Mouse (Mus musculus): ENCODE measurements around the gene Nabp1. TPM values are rescaled to one million over a fixed set of nuclear protein-coding genes. Genes with fewer than 3 reads are reported as not detected.

The Nabp1 gene
- 8.1 and 9.0 TPM in 2 replicates for polyA plus RNA-seq (2015; fragmentation: Nextera tagmentation; extraction: Ambion mirVana)

GRCm38 (mm10) chr1:51478262-51479026 is at the start of gene Nabp1:
Nabp1 (minus strand) TSS chr1:51478425.
- Histone ChIP-seq H3K36me3 (ENCODE audit: control insufficient read depth, insufficient read depth, low read length) (no peaks in the 10 kb centered on the region), H3K9ac (ENCODE audit: low read depth, low read length) (peak within 1 kb of the TSS; percentile 81), H3K4me1 (ENCODE audit: control insufficient read depth, insufficient read depth, low read depth, low read length) (peaks cover 5% of the 10 kb centered on the region; the same call in 1 of the 2 replicates), H3K9me3 (ENCODE audit: control insufficient read depth, low read length) (no peaks in the 10 kb centered on the region), H3K4me2 (ENCODE audit: low read length) (peak within 1 kb of the TSS; percentile 100), H3K27me3 (replicated peaks; ENCODE audit: control insufficient read depth, insufficient read depth, low read length) (no peaks in the 10 kb centered on the region), H3K4me3 (ENCODE audit: low read length) (peak within 1 kb of the TSS; percentile 75), H3K27ac (ENCODE audit: low read depth, low read length) (peak within 1 kb of the TSS; percentile 78)
- WGBS = under 1% methylated on average over 51 of the region's 51 CpGs
- peak; percentile 100 for ATAC-seq

GRCm38 (mm10) chr1:51525563-51526265 is 47.5 kb upstream of the Nabp1 start:
- no peak overlapping the region for H3K27ac ChIP-seq (ENCODE audit: low read depth, low read length)
- WGBS = 63% methylated on average over 1 of the region's 1 CpGs
- ATAC-seq = no peak
- no peaks in the 10 kb centered on the region for H3K36me3 ChIP-seq (ENCODE audit: control insufficient read depth, insufficient read depth, low read length)
- no peaks in the 10 kb centered on the region for H3K9me3 ChIP-seq (ENCODE audit: control insufficient read depth, low read length)
- H3K27me3 ChIP-seq (replicated peaks; ENCODE audit: control insufficient read depth, insufficient read depth, low read length) = no peaks in the 10 kb centered on the region
- H3K4me2 ChIP-seq (ENCODE audit: low read length) = no peak overlapping the region
- no peak overlapping the region for H3K4me3 ChIP-seq (ENCODE audit: low read length)
- no peak overlapping the region for H3K9ac ChIP-seq (ENCODE audit: low read depth, low read length)
- no peaks in the 10 kb centered on the region for H3K4me1 ChIP-seq (ENCODE audit: control insufficient read depth, insufficient read depth, low read depth, low read length)

GRCm38 (mm10) chr1:51521651-51522050 is 43.4 kb upstream of the Nabp1 start:
- Histone ChIP-seq H3K27me3 (replicated peaks; ENCODE audit: control insufficient read depth, insufficient read depth, low read length) (no peaks in the 10 kb centered on the region), H3K9ac (ENCODE audit: low read depth, low read length) (no peak overlapping the region), H3K27ac (ENCODE audit: low read depth, low read length) (no peak overlapping the region), H3K4me3 (ENCODE audit: low read length) (no peak overlapping the region), H3K9me3 (ENCODE audit: control insufficient read depth, low read length) (no peaks in the 10 kb centered on the region), H3K36me3 (ENCODE audit: control insufficient read depth, insufficient read depth, low read length) (no peaks in the 10 kb centered on the region), H3K4me2 (ENCODE audit: low read length) (no peak overlapping the region), H3K4me1 (ENCODE audit: control insufficient read depth, insufficient read depth, low read depth, low read length) (no peaks in the 10 kb centered on the region)
- no peak for ATAC-seq
- 58% methylated on average over 8 of the region's 8 CpGs for WGBS

- no peak for ATAC-seq
- H3K4me3 ChIP-seq (ENCODE audit: low read length) = no peak overlapping the region
- 90% methylated on average over 5 of the region's 5 CpGs for WGBS
- H3K27me3 ChIP-seq (replicated peaks; ENCODE audit: control insufficient read depth, insufficient read depth, low read length) = no peaks in the 10 kb centered on the region
- H3K27ac ChIP-seq (ENCODE audit: low read depth, low read length) = no peak overlapping the region
- no peak overlapping the region for H3K9ac ChIP-seq (ENCODE audit: low read depth, low read length)
- no peak overlapping the region for H3K4me2 ChIP-seq (ENCODE audit: low read length)
- H3K9me3 ChIP-seq (ENCODE audit: control insufficient read depth, low read length) = no peaks in the 10 kb centered on the region
- H3K36me3 ChIP-seq (ENCODE audit: control insufficient read depth, insufficient read depth, low read length) = no peaks in the 10 kb centered on the region
- no peaks in the 10 kb centered on the region for H3K4me1 ChIP-seq (ENCODE audit: control insufficient read depth, insufficient read depth, low read depth, low read length)
Measured at GRCm38 (mm10) chr1:51520246-51520780, 42.1 kb upstream of the Nabp1 start.

DNA sequence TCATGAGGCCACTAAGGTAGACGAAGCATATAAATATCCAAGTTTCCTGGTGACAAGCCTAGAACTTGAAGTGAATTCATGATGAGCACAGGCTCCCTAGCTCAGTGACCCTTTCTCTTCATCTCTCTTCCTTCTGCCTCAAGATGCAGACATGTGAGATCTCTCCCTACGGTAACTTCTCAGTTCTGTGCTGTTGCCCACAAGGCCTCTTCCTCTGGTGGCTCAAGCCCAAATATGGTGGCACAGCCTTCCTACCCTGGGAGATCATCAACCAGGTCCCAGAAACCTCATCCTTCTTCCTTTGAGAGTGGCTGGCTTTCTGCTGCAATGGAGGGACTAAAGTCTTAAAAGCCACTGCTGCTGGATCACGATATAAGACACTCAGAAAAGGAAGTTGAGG is 40.9 kb upstream of the Nabp1 start:
- Histone ChIP-seq H3K27me3 (replicated peaks; ENCODE audit: control insufficient read depth, insufficient read depth, low read length) (no peaks in the 10 kb centered on the region), H3K9ac (ENCODE audit: low read depth, low read length) (no peak overlapping the region), H3K4me3 (ENCODE audit: low read length) (no peak overlapping the region), H3K4me1 (ENCODE audit: control insufficient read depth, insufficient read depth, low read depth, low read length) (no peaks in the 10 kb centered on the region), H3K9me3 (ENCODE audit: control insufficient read depth, low read length) (no peaks in the 10 kb centered on the region), H3K36me3 (ENCODE audit: control insufficient read depth, insufficient read depth, low read length) (no peaks in the 10 kb centered on the region), H3K27ac (ENCODE audit: low read depth, low read length) (no peak overlapping the region), H3K4me2 (ENCODE audit: low read length) (no peak overlapping the region)
- 90% methylated on average over 3 of the region's 3 CpGs for WGBS
- ATAC-seq = no peak

DNA sequence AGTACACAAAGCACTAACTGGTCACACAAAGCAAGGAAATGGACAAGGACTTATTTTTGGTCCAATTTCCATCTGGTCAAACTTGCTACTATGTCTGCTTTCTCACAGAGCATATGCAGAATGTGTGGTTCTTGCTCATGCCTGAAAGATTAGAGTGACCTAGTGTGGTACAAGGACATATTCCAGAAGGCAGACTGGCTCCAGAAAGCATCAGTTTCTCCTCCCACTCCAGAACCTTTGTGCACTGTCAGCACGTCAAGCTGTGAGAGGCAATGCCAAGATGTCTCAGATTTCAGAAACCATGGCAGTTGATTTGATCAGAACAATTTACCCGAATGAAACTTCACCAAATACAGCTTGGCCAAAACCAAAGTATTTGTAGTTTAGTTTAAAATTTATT is 37.4 kb upstream of the Nabp1 start:
- H3K4me3 ChIP-seq (ENCODE audit: low read length) = no peak overlapping the region
- 57% methylated on average over 2 of the region's 2 CpGs for WGBS
- no peak for ATAC-seq
- H3K27me3 ChIP-seq (replicated peaks; ENCODE audit: control insufficient read depth, insufficient read depth, low read length) = no peaks in the 10 kb centered on the region
- no peaks in the 10 kb centered on the region for H3K36me3 ChIP-seq (ENCODE audit: control insufficient read depth, insufficient read depth, low read length)
- H3K4me2 ChIP-seq (ENCODE audit: low read length) = no peak overlapping the region
- H3K4me1 ChIP-seq (ENCODE audit: control insufficient read depth, insufficient read depth, low read depth, low read length) = no peaks in the 10 kb centered on the region
- no peak overlapping the region for H3K9ac ChIP-seq (ENCODE audit: low read depth, low read length)
- no peak overlapping the region for H3K27ac ChIP-seq (ENCODE audit: low read depth, low read length)
- no peaks in the 10 kb centered on the region for H3K9me3 ChIP-seq (ENCODE audit: control insufficient read depth, low read length)

DNA sequence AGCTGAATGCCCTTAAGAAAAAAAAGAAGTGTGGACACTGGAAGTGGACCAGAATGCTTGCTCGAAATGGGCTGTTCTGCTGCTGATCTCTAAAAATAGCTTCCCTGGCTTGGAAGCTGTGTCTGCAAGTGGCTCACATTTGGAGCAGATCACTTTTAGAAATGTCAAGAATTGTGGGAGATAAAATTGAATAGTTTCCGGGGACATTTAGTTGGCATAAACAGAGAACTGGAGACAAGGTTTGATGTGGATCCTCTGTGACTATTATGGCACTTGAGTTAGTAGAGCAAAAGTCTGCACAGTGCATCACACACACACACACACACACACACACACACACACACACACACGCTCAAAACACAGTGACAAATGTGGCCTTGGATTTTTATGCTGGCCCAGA is 36.8 kb upstream of the Nabp1 start:
- WGBS = 94% methylated on average over 3 of the region's 3 CpGs
- Histone ChIP-seq H3K27ac (ENCODE audit: low read depth, low read length) (no peak overlapping the region), H3K9me3 (ENCODE audit: control insufficient read depth, low read length) (no peaks in the 10 kb centered on the region), H3K4me3 (ENCODE audit: low read length) (no peak overlapping the region), H3K36me3 (ENCODE audit: control insufficient read depth, insufficient read depth, low read length) (no peaks in the 10 kb centered on the region), H3K4me1 (ENCODE audit: control insufficient read depth, insufficient read depth, low read depth, low read length) (no peaks in the 10 kb centered on the region), H3K4me2 (ENCODE audit: low read length) (no peak overlapping the region), H3K9ac (ENCODE audit: low read depth, low read length) (no peak overlapping the region), H3K27me3 (replicated peaks; ENCODE audit: control insufficient read depth, insufficient read depth, low read length) (no peaks in the 10 kb centered on the region)
- no peak for ATAC-seq

- Histone ChIP-seq H3K36me3 (ENCODE audit: control insufficient read depth, insufficient read depth, low read length) (no peaks in the 10 kb centered on the region), H3K27me3 (replicated peaks; ENCODE audit: control insufficient read depth, insufficient read depth, low read length) (no peaks in the 10 kb centered on the region), H3K27ac (ENCODE audit: low read depth, low read length) (no peak overlapping the region), H3K9ac (ENCODE audit: low read depth, low read length) (no peak overlapping the region), H3K4me2 (ENCODE audit: low read length) (no peak overlapping the region), H3K4me3 (ENCODE audit: low read length) (no peak overlapping the region), H3K9me3 (ENCODE audit: control insufficient read depth, low read length) (no peaks in the 10 kb centered on the region), H3K4me1 (ENCODE audit: control insufficient read depth, insufficient read depth, low read depth, low read length) (no peaks in the 10 kb centered on the region)
- ATAC-seq = no peak
- 92% methylated on average over 2 of the region's 2 CpGs for WGBS
Measured at GRCm38 (mm10) chr1:51514379-51514778, 36.2 kb upstream of the Nabp1 start.

GRCm38 (mm10) chr1:51513059-51513713 is 35.0 kb upstream of the Nabp1 start:
- Histone ChIP-seq H3K27ac (ENCODE audit: low read depth, low read length) (no peak overlapping the region), H3K4me3 (ENCODE audit: low read length) (no peak overlapping the region), H3K27me3 (replicated peaks; ENCODE audit: control insufficient read depth, insufficient read depth, low read length) (no peaks in the 10 kb centered on the region), H3K4me2 (ENCODE audit: low read length) (no peak overlapping the region), H3K9me3 (ENCODE audit: control insufficient read depth, low read length) (no peaks in the 10 kb centered on the region), H3K36me3 (ENCODE audit: control insufficient read depth, insufficient read depth, low read length) (no peaks in the 10 kb centered on the region), H3K9ac (ENCODE audit: low read depth, low read length) (no peak overlapping the region), H3K4me1 (ENCODE audit: control insufficient read depth, insufficient read depth, low read depth, low read length) (no peaks in the 10 kb centered on the region)
- no peak for ATAC-seq
- WGBS = 81% methylated on average over 7 of the region's 7 CpGs
